Mouse (Mus musculus): Measurements from ENCODE around the gene Coro2a.

DNA sequence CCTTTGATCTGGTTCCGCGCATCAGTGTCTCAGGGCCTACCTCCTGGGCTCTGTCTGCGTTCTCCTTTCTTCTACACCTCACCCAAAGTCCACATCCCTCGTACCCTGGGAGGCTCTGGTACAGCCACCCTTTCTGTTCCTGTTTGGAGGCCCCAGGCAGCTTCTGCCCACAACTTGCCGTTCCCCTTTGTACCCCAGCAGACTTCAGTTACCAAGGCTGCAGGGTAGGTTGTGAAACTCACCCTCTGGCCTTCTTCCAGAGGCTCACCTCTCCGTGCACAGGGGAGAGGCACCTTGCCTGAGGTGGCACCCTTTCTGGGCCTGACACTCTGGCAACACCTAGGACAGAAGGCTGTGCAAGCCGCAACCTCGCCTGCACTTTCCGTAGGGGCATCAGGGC is 46.2 kb downstream of the Coro2a start:
- no peak for TF ChIP-seq CTCF (IDR thresholded peaks at IDR 0.05; ENCODE audit: extremely low read depth, insufficient read length, insufficient replicate concordance, low read depth, low read length)
- no peak for TF ChIP-seq POLR2A (IDR thresholded peaks at IDR 0.05; ENCODE audit: low read depth, low read length)

All from small intestine, adult 2 months (tissue).